Mouse (Mus musculus) MEL (cell line): ENCODE measurements around the gene Znrf3. TPM values are rescaled to one million over a fixed set of nuclear protein-coding genes. Genes with fewer than 3 reads are reported as not detected.

Experiments
- DNase-seq: peaks from one replicate; pipeline ENCODE4 v3.0.0; 2011; ENCODE audit warnings: low read depth, low spot score
- H3K27ac ChIP-seq: 2 replicates; pipeline ENCODE4 v1.5.1; 2012; ENCODE audit warnings: low read depth, mild to moderate bottlenecking, control low read depth, low read length, moderate library complexity; ENCODE audit not compliant: control insufficient read depth
- H3K27me3 ChIP-seq, 2 experiments: fragments of 150-350 bp in 1 of 2; sonication (generic) in 1 of 2; 2 replicates each; pipeline ENCODE4 v1.6.1; 2012; ENCODE audit warnings: low read length in 2 of 2, mild to moderate bottlenecking in 2 of 2, improper control_type of control experiment in 1 of 2, moderate library complexity in 1 of 2; ENCODE audit not compliant: insufficient read depth in 2 of 2, control insufficient read depth in 1 of 2
- H3K36me3 ChIP-seq, 2 experiments: 2 replicates each; pipeline ENCODE4 v1.6.1; 2012 to 2014; ENCODE audit warnings: low read length in 2 of 2, improper control_type of control experiment in 1 of 2, inconsistent platforms in 1 of 2, mild to moderate bottlenecking in 1 of 2; ENCODE audit not compliant: insufficient read depth in 2 of 2, control insufficient read depth in 1 of 2
- H3K4me1 ChIP-seq, 2 experiments: fragments of 150-350 bp in 1 of 2; sonication (generic) in 1 of 2; 2 replicates each; pipeline ENCODE4 v1.6.1; 2012; ENCODE audit warnings: low read length in 2 of 2, improper control_type of control experiment in 1 of 2, mild to moderate bottlenecking in 1 of 2; ENCODE audit not compliant: insufficient read depth in 2 of 2, control insufficient read depth in 1 of 2
- H3K4me3 ChIP-seq, 2 experiments: fragments of 150-350 bp in 1 of 2; sonication (generic) in 1 of 2; 2 replicates each; pipeline ENCODE4 v1.5.1; 2012; ENCODE audit warnings: low read depth in 2 of 2, low read length in 2 of 2, mild to moderate bottlenecking in 2 of 2, moderate library complexity in 2 of 2, control low read depth in 1 of 2, improper control_type of control experiment in 1 of 2; ENCODE audit not compliant: control insufficient read depth in 1 of 2, insufficient read depth in 1 of 2
- H3K79me2 ChIP-seq: 2 replicates; pipeline ENCODE4 v1.6.1; 2012; ENCODE audit warnings: mild to moderate bottlenecking, low read length, moderate library complexity; ENCODE audit not compliant: control insufficient read depth, poor library complexity, insufficient read depth
- H3K9ac ChIP-seq: 2 replicates; pipeline ENCODE4 v1.6.1; 2012; ENCODE audit warnings: low read depth, mild to moderate bottlenecking, control low read depth, low read length, moderate library complexity; ENCODE audit not compliant: control insufficient read depth, poor library complexity, severe bottlenecking
- H3K9me3 ChIP-seq: fragments of 150-350 bp; sonication (generic); replicated peaks from 2 replicates; pipeline ENCODE4 v1.6.1; 2012; ENCODE audit warnings: mild to moderate bottlenecking, low read length, improper control_type of control experiment, moderate library complexity; ENCODE audit not compliant: insufficient read depth
- CHD2 ChIP-seq: IDR thresholded peaks from 2 replicates; pipeline ENCODE4 v1.6.1; 2011; ENCODE audit warnings: low read length, improper control_type of control experiment
- E2F4 ChIP-seq: IDR thresholded peaks from 2 replicates; pipeline ENCODE4 v1.6.1; 2011; ENCODE audit warnings: low read depth, low read length, improper control_type of control experiment, borderline replicate concordance
- ELF1 ChIP-seq: IDR thresholded peaks from 2 replicates; pipeline ENCODE4 v1.6.1; 2014; ENCODE audit warnings: low read depth, mild to moderate bottlenecking, inconsistent platforms, low read length, improper control_type of control experiment, moderate library complexity
- EP300 ChIP-seq, 2 experiments: IDR thresholded peaks; 2 replicates each; pipeline ENCODE4 v1.6.1; 2011; ENCODE audit warnings: improper control_type of control experiment in 2 of 2, low read length in 2 of 2, low read depth in 1 of 2, mild to moderate bottlenecking in 1 of 2
- GABPA ChIP-seq: IDR thresholded peaks from 2 replicates; pipeline ENCODE4 v1.6.1; 2012; ENCODE audit warnings: low read depth, mild to moderate bottlenecking, inconsistent platforms, low read length, improper control_type of control experiment, moderate library complexity
- GATA1 ChIP-seq: IDR thresholded peaks from 2 replicates; pipeline ENCODE4 v1.6.1; 2011; ENCODE audit warnings: low read depth, low read length, improper control_type of control experiment
- HCFC1 ChIP-seq: IDR thresholded peaks from 2 replicates; pipeline ENCODE4 v1.6.1; 2012; ENCODE audit warnings: low read depth, mild to moderate bottlenecking, inconsistent platforms, low read length, improper control_type of control experiment, moderate library complexity
- JUND ChIP-seq: IDR thresholded peaks from 2 replicates; pipeline ENCODE4 v1.6.1; 2011; ENCODE audit warnings: low read depth, mild to moderate bottlenecking, improper control_type of control experiment, low read length
- KAT2A ChIP-seq: conservative IDR thresholded peaks from 2 replicates; pipeline ENCODE4 v1.6.1; 2012; ENCODE audit warnings: low read depth, low read length, improper control_type of control experiment, inconsistent platforms
- MAFK ChIP-seq: IDR thresholded peaks from 2 replicates; pipeline ENCODE4 v1.6.1; 2011; ENCODE audit warnings: low read depth, mild to moderate bottlenecking, low read length, improper control_type of control experiment, borderline replicate concordance
- MAX ChIP-seq: IDR thresholded peaks from 2 replicates; pipeline ENCODE4 v1.6.1; 2011; ENCODE audit warnings: low read length, improper control_type of control experiment
- MEF2A ChIP-seq: IDR thresholded peaks from 2 replicates; pipeline ENCODE4 v1.6.1; 2014; ENCODE audit warnings: low read depth, mild to moderate bottlenecking, inconsistent platforms, low read length, improper control_type of control experiment; ENCODE audit not compliant: poor library complexity, insufficient replicate concordance, severe bottlenecking; ENCODE audit errors: extremely low read depth
- MXI1 ChIP-seq: IDR thresholded peaks from 2 replicates; pipeline ENCODE4 v1.6.1; 2011; ENCODE audit warnings: mild to moderate bottlenecking, low read depth, low read length, improper control_type of control experiment
- MYC ChIP-seq: IDR thresholded peaks from 2 replicates; pipeline ENCODE4 v1.6.1; 2011; ENCODE audit warnings: low read depth, mild to moderate bottlenecking, low read length, improper control_type of control experiment, moderate library complexity
- NRF1 ChIP-seq: IDR thresholded peaks from 2 replicates; pipeline ENCODE4 v1.6.1; 2014; ENCODE audit warnings: low read depth, mild to moderate bottlenecking, inconsistent platforms, low read length, improper control_type of control experiment, moderate library complexity; ENCODE audit not compliant: poor library complexity, insufficient read depth, severe bottlenecking
- POLR2AphosphoS2 ChIP-seq: IDR thresholded peaks from 2 replicates; pipeline ENCODE4 v1.6.1; 2011; ENCODE audit warnings: low read length, improper control_type of control experiment
- RAD21 ChIP-seq: IDR thresholded peaks from 2 replicates; pipeline ENCODE4 v1.6.1; 2011; ENCODE audit warnings: mild to moderate bottlenecking, low read depth, low read length, improper control_type of control experiment
- RCOR1 ChIP-seq: IDR thresholded peaks from 2 replicates; pipeline ENCODE4 v1.6.1; 2012; ENCODE audit warnings: low read depth, mild to moderate bottlenecking, inconsistent platforms, low read length, improper control_type of control experiment
- SMC3 ChIP-seq: IDR thresholded peaks from 2 replicates; pipeline ENCODE4 v1.6.1; 2011; ENCODE audit warnings: low read depth, low read length, improper control_type of control experiment
- TAL1 ChIP-seq: IDR thresholded peaks from 2 replicates; pipeline ENCODE4 v1.6.1; 2012; ENCODE audit warnings: mild to moderate bottlenecking, inconsistent platforms, low read length, moderate library complexity, mixed read lengths
- TCF12 ChIP-seq: IDR thresholded peaks from 2 replicates; pipeline ENCODE4 v1.6.1; 2014; ENCODE audit warnings: low read depth, mild to moderate bottlenecking, inconsistent platforms, low read length, improper control_type of control experiment, moderate library complexity
- ZMIZ1 ChIP-seq: IDR thresholded peaks from 2 replicates; pipeline ENCODE4 v1.6.1; 2012; ENCODE audit warnings: low read depth, mild to moderate bottlenecking, inconsistent platforms, low read length, improper control_type of control experiment, moderate library complexity
- polyA plus RNA-seq, 2 experiments: library from polyadenylated mRNA; stranded (reverse) in 1 of 2; unstranded in 1 of 2; fragments of >175 nt in 1 of 2; fragments of >200 nt in 1 of 2; gene quantifications; 2 replicates each; pipeline versions ENCODE4 v1.2.1 to v1.2.4; 2012; ENCODE audit warnings: low replicate concordance in 2 of 2, low read depth in 1 of 2; ENCODE audit not compliant: insufficient read length in 2 of 2, insufficient read depth in 1 of 2, missing spikeins in 1 of 2
- total RNA-seq: library from RNA; depleted of rRNA; stranded (reverse); fragments of 300-350 nt; gene quantifications from 2 replicates; pipeline ENCODE4 v1.2.3, GENCODE M21; 2012

Gene Znrf3
- total and polyA plus RNA-seq, 3 experiments: 9.0 to 9.2 TPM; not detected in 1

DNA sequence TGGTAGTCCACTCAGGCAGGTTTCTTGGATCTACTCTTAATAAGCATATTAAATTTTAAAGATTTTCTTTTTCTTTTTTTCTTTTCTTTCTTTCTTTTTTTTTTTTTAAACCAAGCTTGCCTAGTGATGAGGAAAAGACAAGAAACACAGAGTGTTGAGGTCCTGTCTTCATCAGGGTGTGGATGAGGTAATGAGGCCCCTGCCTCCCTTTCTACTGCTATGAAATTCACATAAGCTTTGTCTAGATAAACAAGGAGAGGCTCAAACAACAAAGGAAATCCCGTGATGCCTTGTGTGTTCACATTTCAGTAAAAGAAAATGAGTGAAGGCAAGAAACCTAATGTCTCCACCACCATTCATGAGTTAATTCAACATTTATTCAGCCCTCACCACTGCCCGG, 196.4 kb downstream of the Znrf3 start:
- H3K4me1 ChIP-seq: no peaks in the 10 kb centered on the region
- no peak for DNase-seq
- no peak overlapping the region for H3K4me3 ChIP-seq
- H3K36me3 ChIP-seq: no peaks in the 10 kb centered on the region
- no peak overlapping the region for H3K9ac ChIP-seq
- no peaks in the 10 kb centered on the region for H3K9me3 ChIP-seq
- no peaks in the 10 kb centered on the region for H3K27me3 ChIP-seq
- H3K27ac ChIP-seq: no peak overlapping the region
- no peak for TF ChIP-seq KAT2A
- no peak for TF ChIP-seq GABPA
- TF ChIP-seq EP300 (IDR thresholded peaks at IDR 0.05; ENCODE audit: low read depth in 1 of 2, low read length in 2 of 2): no peak
- TF ChIP-seq JUND: no peak
- TF ChIP-seq TCF12: no peak
- no peak for TF ChIP-seq MXI1
- TF ChIP-seq SMC3: no peak
- TF ChIP-seq ZMIZ1: no peak
- no peak for TF ChIP-seq RAD21
- no peak for TF ChIP-seq POLR2AphosphoS2
- TF ChIP-seq ELF1: no peak
- no peak for TF ChIP-seq HCFC1
- TF ChIP-seq TAL1: no peak
- TF ChIP-seq MAX: no peak
- no peak for TF ChIP-seq GATA1
- TF ChIP-seq, all 39 proteins: peak for 0
- no peaks in the 10 kb centered on the region for H3K79me2 ChIP-seq

DNA sequence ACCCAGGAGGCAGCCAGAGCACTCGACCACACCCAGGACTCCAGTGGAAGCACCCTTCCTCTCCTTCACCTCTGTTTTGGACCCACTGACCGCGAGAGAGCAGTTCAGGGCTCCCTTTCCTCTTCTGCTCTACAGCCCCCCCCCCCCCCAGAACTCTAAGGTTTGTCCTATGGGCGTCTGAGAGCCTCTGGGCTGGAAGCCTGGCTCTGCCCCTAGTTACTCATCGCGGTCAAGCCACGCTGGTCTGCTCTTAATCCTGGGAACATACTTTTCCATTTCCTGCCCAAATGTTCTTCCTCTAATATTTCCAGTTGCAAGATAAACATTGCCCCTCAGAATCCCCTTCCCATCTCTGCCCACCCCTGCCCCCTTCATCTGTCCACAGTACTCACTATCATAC, 199.2 kb downstream of the Znrf3 start:
- no peaks in the 10 kb centered on the region for H3K36me3 ChIP-seq

More for the DNA sequence above, 199.2 kb downstream of the Znrf3 start:
- Histone ChIP-seq H3K9me3 (no peaks in the 10 kb centered on the region), H3K4me1 (no peaks in the 10 kb centered on the region), H3K9ac (no peak overlapping the region), H3K27ac (no peak overlapping the region), H3K4me3 (no peak overlapping the region), H3K79me2 (no peaks in the 10 kb centered on the region), H3K27me3 (no peaks in the 10 kb centered on the region)
- no peak for TF ChIP-seq EP300 (IDR thresholded peaks at IDR 0.05; ENCODE audit: low read depth in 1 of 2, low read length in 2 of 2)
- no peak for TF ChIP-seq MXI1
- TF ChIP-seq CHD2: no peak
- TF ChIP-seq MEF2A: no peak
- TF ChIP-seq KAT2A: no peak
- TF ChIP-seq NRF1: no peak
- no peak for TF ChIP-seq MAFK
- TF ChIP-seq RCOR1: no peak
- no peak for TF ChIP-seq E2F4
- TF ChIP-seq HCFC1: no peak
- no peak for TF ChIP-seq MYC
- no peak for DNase-seq
